Mouse (Mus musculus) kidney, embryonic 16.5 days (tissue): ENCODE measurements at regions not wholly inside any gene's neighbourhood (a gene's known extent, or its start where the extent isn't known, plus 50 kb on each side); places are given as distances from the start of the nearest gene placed in this dataset.
"Not testable (repeated sequence)": the region's sequence is repeated elsewhere in the genome, so short reads cannot be mapped to it uniquely, and the experiment has no call there.

Experiments used
- ATAC-seq: fragments of 200-750 bp; cut with Nextera tagmentation; 2 replicates; pipeline ENCODE4 v1.8.0; 2017; ENCODE audit warnings: moderate TSS enrichment; ENCODE audit not compliant: low FRiP score, low TSS enrichment
- H3K27ac ChIP-seq: fragments of 300-500 bp; sonication (generic); 2 replicates; pipeline ENCODE4 v1.5.1; 2014; ENCODE audit warnings: low read length
- H3K27me3 ChIP-seq: fragments of 300-500 bp; sonication (generic); 2 replicates; pipeline ENCODE4 v1.6.1; 2014; ENCODE audit warnings: low read length, control low read depth, mixed read lengths; ENCODE audit not compliant: insufficient read depth
- H3K36me3 ChIP-seq: fragments of 300-500 bp; sonication (generic); 2 replicates; pipeline ENCODE4 v1.6.1; 2014; ENCODE audit warnings: low read length, control low read depth, mixed read lengths; ENCODE audit not compliant: insufficient read depth
- H3K4me1 ChIP-seq: fragments of 300-500 bp; sonication (generic); 2 replicates; pipeline ENCODE4 v1.6.1; 2014; ENCODE audit warnings: low read length, control low read depth, mixed read lengths; ENCODE audit not compliant: insufficient read depth
- H3K4me2 ChIP-seq: fragments of 300-500 bp; sonication (generic); replicated peaks from 2 replicates; pipeline ENCODE4 v1.6.1; 2014; ENCODE audit warnings: low read depth, low read length
- H3K4me3 ChIP-seq: fragments of 300-500 bp; sonication (generic); 2 replicates; pipeline ENCODE4 v1.5.1; 2014; ENCODE audit warnings: mild to moderate bottlenecking, low read length
- H3K9ac ChIP-seq: fragments of 300-500 bp; sonication (generic); replicated peaks from 2 replicates; pipeline ENCODE4 v1.6.1; 2014; ENCODE audit warnings: low read length
- H3K9me3 ChIP-seq: fragments of 300-500 bp; sonication (generic); 2 replicates; pipeline ENCODE4 v1.6.1; 2016; ENCODE audit warnings: low read length, control low read depth
- WGBS: fragments of 180-500 bp; shearing (Covaris S2); extraction: QIAGEN DNeasy Blood & Tissue Kit; methylation state at CpG from one replicate; pipeline ENCODE4 v1.1.7; 2014; 5-methylcytosine and 5-hydroxymethylcytosine counted together

DNA sequence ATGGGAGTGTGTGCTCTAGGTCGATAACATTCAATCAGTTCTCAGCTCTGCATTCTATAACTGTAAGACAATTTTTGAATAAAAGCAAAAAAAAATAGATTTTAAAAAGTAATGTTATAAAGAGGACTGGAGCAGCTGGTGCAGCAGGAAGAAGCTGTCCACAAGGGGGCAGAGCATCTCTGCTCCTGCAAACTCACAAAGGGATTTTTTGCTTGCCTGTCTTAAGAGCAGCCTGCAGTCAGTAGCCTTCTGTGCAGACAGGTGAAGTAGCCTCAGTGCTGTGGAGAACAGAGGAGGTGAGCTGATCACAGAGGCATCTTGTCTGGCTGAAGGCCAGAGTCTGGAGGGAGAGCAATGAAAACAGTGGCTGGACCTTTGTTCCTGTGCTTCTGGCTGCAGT is 477.2 kb downstream of the Dad1 start:
- not testable (repeated sequence) for H3K4me1 ChIP-seq, ATAC-seq, H3K4me2 ChIP-seq, H3K27me3 ChIP-seq, H3K9ac ChIP-seq, H3K36me3 ChIP-seq, H3K4me3 ChIP-seq, H3K9me3 ChIP-seq, H3K27ac ChIP-seq
- 53% methylated on average over 1 of the region's 1 CpGs for WGBS

DNA sequence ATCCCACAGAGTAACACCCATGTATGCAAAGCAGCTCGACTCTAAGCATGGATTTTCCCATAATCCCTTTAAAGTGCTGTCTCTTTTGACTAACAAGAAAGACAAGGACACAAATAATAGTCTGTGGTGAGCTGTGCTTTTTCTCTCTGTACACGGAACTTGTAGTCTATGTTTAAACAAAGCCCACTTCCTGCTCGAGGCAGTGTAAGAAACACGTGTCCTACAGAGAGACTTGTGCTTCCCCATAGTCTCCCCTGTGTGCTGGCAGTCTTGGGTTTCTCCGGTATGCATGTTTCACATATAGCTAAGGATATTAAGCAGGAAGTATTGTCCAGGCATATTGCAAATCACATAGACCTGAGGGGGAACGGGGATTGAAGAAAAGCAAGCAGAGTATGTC is 487.4 kb downstream of the Dad1 start:
- H3K4me2 ChIP-seq, H3K9ac ChIP-seq, H3K9me3 ChIP-seq, H3K4me1 ChIP-seq, H3K4me3 ChIP-seq, H3K27ac ChIP-seq, H3K27me3 ChIP-seq, ATAC-seq, H3K36me3 ChIP-seq: not testable (repeated sequence)
- WGBS = 74% methylated on average over 6 of the region's 6 CpGs

DNA sequence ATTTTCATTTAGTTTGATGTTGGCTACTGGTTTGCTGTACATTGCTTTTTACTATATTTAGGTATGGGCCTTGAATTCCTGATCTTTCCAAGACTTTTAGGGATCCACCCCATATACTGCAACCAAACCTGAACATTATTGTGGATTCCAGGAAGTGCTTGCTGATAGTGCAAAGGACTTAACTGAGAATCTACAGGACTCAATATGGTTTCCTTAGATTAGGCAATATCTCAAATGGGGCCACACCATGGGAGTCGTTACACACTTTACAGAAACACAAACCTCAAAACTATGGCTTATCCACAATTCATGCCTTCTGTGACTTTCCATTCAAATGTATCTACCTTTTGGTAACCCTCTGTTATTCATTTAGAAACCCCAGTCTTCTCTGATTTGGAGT is 488.0 kb downstream of the Dad1 start:
- H3K4me2 ChIP-seq, H3K9me3 ChIP-seq, H3K27ac ChIP-seq, H3K4me1 ChIP-seq, H3K27me3 ChIP-seq, ATAC-seq, H3K4me3 ChIP-seq, H3K9ac ChIP-seq, H3K36me3 ChIP-seq: not testable (repeated sequence)
- WGBS = 88% methylated on average over 1 of the region's 1 CpGs

DNA sequence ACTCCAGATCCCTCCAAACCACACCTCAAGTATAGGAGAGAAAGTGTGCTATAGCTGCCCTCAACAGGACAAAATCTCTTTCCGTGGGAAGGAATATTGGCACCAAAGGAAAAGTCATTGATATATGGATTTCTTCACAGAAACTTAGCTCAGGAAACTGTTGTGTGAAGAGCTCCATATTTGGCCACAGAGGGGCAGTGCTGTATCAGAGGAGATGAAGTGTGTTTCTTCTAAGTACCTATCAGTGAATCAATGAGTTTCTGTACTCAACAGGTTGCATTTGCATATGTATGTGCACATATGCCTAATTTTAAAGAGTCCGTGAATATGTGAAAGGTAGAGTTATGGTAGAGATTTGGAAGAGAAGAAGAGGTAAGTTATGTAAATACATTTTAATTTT is 493.3 kb downstream of the Dad1 start:
- not testable (repeated sequence) for H3K9me3 ChIP-seq, H3K4me3 ChIP-seq, H3K4me2 ChIP-seq, H3K27ac ChIP-seq, H3K36me3 ChIP-seq, H3K27me3 ChIP-seq, H3K9ac ChIP-seq, H3K4me1 ChIP-seq, ATAC-seq
- WGBS = 74% methylated on average over 2 of the region's 2 CpGs

DNA sequence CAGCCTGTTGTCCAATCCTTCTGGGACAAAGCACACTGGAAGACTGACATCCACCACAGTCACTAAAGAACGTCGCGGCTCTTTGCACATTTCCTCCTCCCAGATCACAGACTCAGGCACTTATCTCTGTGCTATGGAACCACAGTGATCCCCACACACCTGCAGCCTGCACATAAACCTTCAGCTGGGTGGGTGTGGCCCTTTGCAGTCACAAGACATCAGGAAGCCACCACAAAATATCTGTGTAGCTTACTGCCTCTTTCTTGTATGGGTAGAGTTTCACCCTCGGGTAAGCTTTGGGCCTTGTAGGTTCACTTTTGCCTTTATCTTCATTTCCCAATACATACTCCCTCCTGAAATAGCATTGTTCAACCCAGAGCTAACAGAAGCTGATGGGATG is 496.1 kb downstream of the Dad1 start:
- 62% methylated on average over 4 of the region's 4 CpGs for WGBS
- not testable (repeated sequence) for H3K9ac ChIP-seq, H3K9me3 ChIP-seq, H3K4me3 ChIP-seq, H3K4me2 ChIP-seq, ATAC-seq, H3K4me1 ChIP-seq, H3K36me3 ChIP-seq, H3K27ac ChIP-seq, H3K27me3 ChIP-seq

DNA sequence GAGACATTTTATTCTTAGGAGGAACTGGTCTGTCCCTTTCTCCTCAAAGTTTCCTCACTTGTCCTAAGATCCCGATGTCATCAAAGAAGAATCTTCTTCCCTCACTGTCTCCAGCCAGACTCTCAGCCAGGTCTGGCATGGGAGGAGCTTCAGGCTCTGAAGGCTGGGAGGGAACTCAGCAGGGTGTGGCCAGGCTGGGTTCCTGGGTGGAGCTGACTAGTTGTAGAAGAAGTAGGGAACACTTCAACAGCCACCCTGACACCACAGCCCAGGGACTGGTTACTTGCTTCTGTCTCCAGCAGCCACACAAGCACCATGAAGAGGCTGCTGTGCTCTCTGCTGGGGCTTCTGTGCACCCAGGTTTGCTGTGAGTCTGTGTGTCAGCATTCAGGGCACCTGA is 496.8 kb downstream of the Dad1 start:
- H3K9me3 ChIP-seq, H3K4me3 ChIP-seq, H3K4me2 ChIP-seq, H3K27me3 ChIP-seq, ATAC-seq, H3K27ac ChIP-seq, H3K36me3 ChIP-seq, H3K4me1 ChIP-seq, H3K9ac ChIP-seq: not testable (repeated sequence)
- no CpG with 5 or more reads among the region's 1 CpGs for WGBS

DNA sequence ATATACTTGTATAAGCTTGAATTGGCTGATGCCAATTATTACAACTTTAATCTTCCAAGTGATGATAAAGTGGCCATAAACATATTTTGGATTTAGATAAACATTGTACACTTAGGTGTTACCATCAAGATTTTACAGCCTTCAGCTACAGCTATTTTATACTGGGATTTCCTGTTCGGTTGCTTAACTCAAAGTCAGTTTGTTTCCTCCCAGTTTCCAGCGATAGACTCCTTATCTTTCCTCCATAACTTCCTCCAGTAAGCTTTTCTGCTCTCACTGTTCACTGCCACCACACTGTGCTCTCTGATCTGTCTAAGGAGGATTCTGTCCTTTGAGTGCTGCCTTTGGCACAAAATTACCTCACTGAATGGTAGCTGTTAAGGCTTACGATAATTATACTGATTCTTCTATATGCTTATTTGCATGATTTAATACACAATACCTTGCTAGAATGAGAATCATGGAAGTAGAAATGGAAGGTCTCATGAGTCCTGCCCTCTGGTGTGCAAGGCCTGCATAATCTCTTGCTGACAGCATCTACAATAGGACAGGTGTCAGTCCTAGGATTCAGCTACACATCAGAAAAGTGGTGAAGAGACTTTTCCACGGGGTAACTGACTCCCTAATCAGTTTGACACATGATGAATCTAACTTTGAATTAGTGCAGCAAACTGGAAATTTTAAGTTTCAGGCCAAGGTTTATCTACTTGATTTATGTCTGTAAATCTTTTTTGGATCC is 503.0 kb downstream of the Dad1 start:
- Histone ChIP-seq H3K4me2 (no peak overlapping the region), H3K36me3 (no peaks in the 10 kb centered on the region), H3K27me3 (no peaks in the 10 kb centered on the region), H3K4me3 (no peak overlapping the region), H3K27ac (no peak overlapping the region), H3K4me1 (no peaks in the 10 kb centered on the region), H3K9ac (no peak overlapping the region), H3K9me3 (no peaks in the 10 kb centered on the region)
- no peak for ATAC-seq
- 67% methylated on average over 4 of the region's 4 CpGs for WGBS

DNA sequence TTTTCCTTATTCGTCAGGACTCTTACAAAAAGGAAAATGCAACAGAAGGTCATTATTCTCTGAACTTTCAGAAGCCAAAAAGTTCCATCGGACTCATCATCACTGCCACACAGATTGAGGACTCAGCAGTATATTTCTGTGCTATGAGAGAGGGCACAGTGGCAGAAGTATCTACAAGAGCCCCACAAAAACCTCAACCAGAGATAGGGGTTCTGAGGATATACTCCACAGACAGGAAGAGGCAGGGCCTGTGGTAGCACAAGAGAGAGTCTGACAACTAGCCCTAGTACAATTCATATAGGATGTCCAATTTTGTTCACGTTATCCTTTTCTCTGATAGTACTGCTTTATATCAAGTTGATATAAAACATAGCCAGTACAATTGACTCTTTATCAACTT is 510.4 kb downstream of the Dad1 start:
- ATAC-seq, H3K4me2 ChIP-seq, H3K4me1 ChIP-seq, H3K36me3 ChIP-seq, H3K27ac ChIP-seq, H3K27me3 ChIP-seq, H3K9ac ChIP-seq, H3K4me3 ChIP-seq, H3K9me3 ChIP-seq: not testable (repeated sequence)
- 80% methylated on average over 3 of the region's 3 CpGs for WGBS

DNA sequence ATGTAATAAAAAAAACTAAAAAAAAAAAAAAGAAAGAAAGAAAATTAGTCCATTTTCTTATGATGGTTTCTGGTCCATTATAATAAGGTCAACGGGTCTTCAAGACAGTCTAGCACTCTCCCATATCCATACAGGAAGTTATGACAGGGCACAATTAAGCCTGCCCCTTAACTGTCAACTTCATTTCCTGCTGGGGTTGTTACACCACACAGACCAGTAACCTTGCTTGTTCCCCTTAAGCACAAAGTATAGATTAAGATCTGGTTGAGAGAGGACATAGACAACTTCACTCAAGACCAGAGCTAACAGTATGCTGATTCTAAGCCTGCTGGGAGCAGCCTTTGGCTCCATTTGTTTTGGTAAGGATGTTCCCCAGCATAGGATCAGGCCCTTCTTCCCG is 511.0 kb downstream of the Dad1 start:
- H3K27ac ChIP-seq, H3K36me3 ChIP-seq, H3K9me3 ChIP-seq, H3K4me3 ChIP-seq, H3K27me3 ChIP-seq, H3K4me1 ChIP-seq, H3K4me2 ChIP-seq, H3K9ac ChIP-seq, ATAC-seq: not testable (repeated sequence)
- 65% methylated on average over 2 of the region's 2 CpGs for WGBS

DNA sequence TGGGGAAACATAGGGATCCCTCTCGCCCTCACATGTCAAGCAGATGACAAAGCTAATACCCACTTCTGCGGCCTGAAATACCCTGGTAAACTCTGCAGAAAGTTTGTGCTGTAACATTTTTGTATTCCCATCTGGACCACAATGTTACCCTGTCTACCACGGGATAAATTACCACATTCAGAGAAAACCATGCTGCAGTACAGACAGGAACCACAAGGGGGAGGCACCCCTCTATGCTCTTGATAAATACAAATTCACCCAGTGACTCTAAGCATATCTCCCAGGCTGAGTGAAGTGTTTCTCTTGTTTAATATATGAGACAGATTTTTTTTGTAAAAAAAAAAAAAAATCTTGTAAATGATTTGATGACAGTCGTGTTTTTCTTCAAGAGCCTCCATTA is 512.7 kb downstream of the Dad1 start:
- not testable (repeated sequence) for H3K9me3 ChIP-seq, ATAC-seq, H3K36me3 ChIP-seq, H3K9ac ChIP-seq, H3K4me3 ChIP-seq, H3K4me2 ChIP-seq, H3K27ac ChIP-seq, H3K27me3 ChIP-seq, H3K4me1 ChIP-seq
- WGBS = 40% methylated on average over 4 of the region's 4 CpGs
